Mouse (Mus musculus): ENCODE measurements around the gene Ttc39b.

The Ttc39b gene

DNA sequence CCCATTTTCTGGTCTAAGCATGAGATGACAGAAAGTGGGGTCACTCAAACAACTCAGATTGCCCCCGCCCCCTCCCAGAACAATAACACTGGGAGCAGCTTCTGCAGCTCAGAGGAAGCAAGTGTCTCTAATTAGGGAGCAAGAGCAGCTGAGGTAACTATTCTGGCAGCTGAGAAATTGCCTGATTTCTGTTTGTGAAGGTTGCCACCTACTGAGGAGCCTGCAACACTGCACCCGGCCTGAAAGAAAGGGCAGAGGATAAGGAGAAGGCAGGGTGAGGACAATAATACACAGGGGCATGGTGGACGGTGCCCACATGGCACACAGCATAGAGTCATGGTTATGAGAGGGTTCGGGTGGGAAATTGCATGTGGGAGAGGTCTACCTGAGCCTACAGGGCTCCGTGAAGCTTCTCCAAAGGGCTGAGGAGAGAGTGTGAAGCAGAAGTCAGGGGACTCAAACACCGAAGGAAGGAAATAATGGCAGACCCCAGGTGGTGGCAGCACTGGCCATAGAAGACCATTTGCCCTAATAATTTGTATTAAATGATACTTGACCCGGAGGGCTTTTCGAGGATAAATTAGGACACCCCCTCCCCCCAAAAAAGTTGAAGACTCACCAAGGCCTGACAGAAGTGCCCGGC lies 140.6 kb downstream of the Ttc39b start:
- DNase-seq (ENCODE audit: low spot score): peak; percentile 9

DNA sequence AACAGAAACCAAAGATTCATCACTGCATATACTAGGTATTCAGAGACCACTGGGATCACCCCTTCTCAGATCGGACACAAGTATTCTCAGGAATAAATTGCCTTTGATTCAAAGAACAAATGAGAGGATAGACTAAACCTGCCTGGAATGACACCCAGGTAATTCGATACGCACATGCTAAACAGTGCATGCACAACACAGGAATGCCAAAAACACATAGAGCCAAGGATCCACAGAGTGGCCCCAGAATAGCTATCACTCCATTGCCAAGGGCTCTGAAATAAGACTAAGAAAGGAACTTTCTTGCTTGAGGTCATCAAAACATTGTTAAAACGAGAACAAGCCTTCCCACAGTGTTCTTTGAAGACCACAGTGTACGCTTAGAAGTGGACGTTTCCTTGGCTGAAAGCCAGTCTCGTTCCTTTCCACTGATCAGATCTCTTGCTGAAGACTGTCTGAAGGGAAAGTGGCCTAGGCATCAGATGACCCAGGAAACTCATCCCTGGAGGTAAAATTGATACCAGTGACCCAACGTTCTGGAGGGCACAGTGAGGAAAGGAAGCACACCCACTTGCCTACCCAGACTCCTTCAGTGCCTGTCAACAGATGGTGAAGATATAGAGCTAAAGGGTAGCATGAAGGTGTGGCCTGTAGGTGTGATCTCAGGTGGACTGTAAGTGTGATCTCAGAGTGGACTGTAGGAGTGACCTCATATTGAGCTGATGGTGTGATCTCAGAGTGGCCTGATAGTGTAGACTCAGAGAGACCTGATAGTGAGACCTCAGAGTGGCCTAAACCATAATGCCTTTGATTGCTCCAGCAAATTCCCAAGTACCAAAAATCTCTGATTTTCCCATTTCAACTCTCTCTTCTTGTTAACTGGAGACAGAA lies 141.6 kb downstream of the Ttc39b start:
- no peak for DNase-seq (ENCODE audit: low spot score)

GRCm38 (mm10) chr4:83177471-83177870 lies 146.6 kb downstream of the Ttc39b start:
- DNase-seq (ENCODE audit: low spot score): no peak

DNA sequence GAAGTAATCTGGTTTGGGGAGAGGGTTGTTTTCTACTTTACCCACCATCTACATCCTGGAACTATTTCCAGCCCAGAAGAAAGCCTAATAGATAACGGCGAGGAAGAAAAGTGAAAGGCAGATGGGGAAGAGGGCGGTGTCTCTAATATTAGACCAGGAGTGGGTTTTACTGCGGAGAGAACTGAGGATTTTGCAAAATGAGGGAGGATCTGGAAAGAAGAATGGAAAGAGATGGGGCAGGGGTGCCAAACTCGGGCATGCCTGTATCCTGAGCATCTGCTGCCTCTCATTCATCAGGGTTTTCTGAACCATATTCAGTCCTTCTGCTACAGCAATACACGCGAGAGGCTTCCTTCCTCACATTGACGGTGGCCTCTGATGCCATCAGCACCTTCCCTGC lies 149.1 kb downstream of the Ttc39b start:
- DNase-seq (ENCODE audit: low spot score): no peak

DNA sequence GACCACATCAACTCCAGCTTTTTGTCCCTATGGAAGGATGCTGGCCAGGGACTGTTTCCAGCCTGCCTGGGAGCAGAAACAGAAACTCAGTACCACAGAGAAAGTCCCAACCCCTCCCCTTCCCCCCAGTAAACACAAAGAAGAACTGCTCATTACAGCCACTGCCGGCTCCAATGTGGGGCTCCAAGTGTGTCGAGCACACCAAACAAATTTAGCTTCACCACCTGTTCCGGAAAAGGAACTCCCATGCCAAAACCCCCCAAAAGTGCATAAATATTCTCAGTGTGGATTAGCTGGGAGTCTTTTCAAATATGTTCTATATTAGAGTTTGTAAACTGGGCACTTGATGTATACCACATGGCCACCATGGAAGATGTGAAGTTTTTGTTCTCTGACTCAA lies 151.8 kb downstream of the Ttc39b start:
- no peak for DNase-seq (ENCODE audit: low spot score)

GRCm38 (mm10) chr4:83170741-83171140 lies 153.3 kb downstream of the Ttc39b start:
- no peak for DNase-seq (ENCODE audit: low spot score)

All from urinary bladder, postnatal 25 days (tissue).